Mouse (Mus musculus): ENCODE measurements around the gene Slc44a4.

DNA sequence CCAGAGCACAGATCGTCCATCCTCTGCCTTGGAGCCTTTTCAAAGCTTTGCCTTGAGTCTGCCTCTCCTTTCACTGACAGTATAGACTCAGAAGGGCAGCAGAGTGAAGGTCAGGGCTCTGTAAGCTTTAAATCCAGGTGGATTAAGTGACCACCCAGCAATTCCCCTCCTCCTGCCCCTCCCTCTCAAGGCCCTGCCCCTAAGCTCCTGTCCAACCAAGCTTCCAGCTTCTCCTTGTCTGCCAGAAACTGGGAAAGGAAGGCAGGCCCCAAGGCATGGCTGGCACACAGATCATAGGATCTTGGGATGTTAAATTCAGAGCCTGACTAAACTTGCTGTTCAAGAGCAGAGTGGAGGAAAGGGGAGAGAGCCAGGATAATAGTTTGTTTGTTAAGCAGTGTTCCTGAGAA is 50.4 kb downstream of the Slc44a4 start:
- no peak for TF ChIP-seq CTCF (IDR thresholded peaks at IDR 0.05; ENCODE audit: borderline replicate concordance, control insufficient read depth, extremely low read depth, insufficient read depth, low read length, poor library complexity)
- TF ChIP-seq POLR2A (IDR thresholded peaks at IDR 0.05; ENCODE audit: control insufficient read depth, extremely low read depth, insufficient read depth, low read length, poor library complexity): no peak
